Mouse (Mus musculus) intestine, embryonic 14.5 days (tissue): ENCODE results near the gene Mob3c. TPM values are rescaled to one million over a fixed set of nuclear protein-coding genes. Genes with fewer than 3 reads are reported as not detected.

Source experiments
- ATAC-seq: fragments of 200-750 bp; cut with Nextera tagmentation; replicated peaks from 2 replicates; pipeline ENCODE4 v1.8.0; 2017; ENCODE audit warnings: low read depth, moderate number of reproducible peaks, moderate TSS enrichment, moderate library complexity; ENCODE audit not compliant: low FRiP score, low TSS enrichment
- DNase-seq: peaks from one replicate; pipeline ENCODE4 v3.0.0-alpha.2; 2018; ENCODE audit warnings: low spot score
- H3K27ac ChIP-seq: fragments of 300-500 bp; sonication (generic); 2 replicates; pipeline ENCODE4 v1.5.1; 2014; ENCODE audit warnings: low read depth, mild to moderate bottlenecking, control low read depth
- H3K27me3 ChIP-seq: fragments of 300-500 bp; sonication (generic); replicated peaks from 2 replicates; pipeline ENCODE4 v1.6.1; 2014; ENCODE audit warnings: low read length, control low read depth; ENCODE audit not compliant: control insufficient read depth, insufficient read depth
- H3K36me3 ChIP-seq: fragments of 300-500 bp; sonication (generic); 2 replicates; pipeline ENCODE4 v1.6.1; 2014; ENCODE audit warnings: low read length, control low read depth; ENCODE audit not compliant: control insufficient read depth, insufficient read depth
- H3K4me1 ChIP-seq: fragments of 300-500 bp; sonication (generic); replicated peaks from 2 replicates; pipeline ENCODE4 v1.6.1; 2014; ENCODE audit warnings: low read length, control low read depth, mixed read lengths; ENCODE audit not compliant: control insufficient read depth, insufficient read depth
- H3K4me2 ChIP-seq: fragments of 300-500 bp; sonication (generic); 2 replicates; pipeline ENCODE4 v1.6.1; 2014; ENCODE audit warnings: low read length
- H3K4me3 ChIP-seq: fragments of 300-500 bp; sonication (generic); 2 replicates; pipeline ENCODE4 v1.5.1; 2014; ENCODE audit warnings: low read depth, low read length, control low read depth, mixed read lengths
- H3K9ac ChIP-seq: fragments of 300-500 bp; sonication (generic); 2 replicates; pipeline ENCODE4 v1.6.1; 2014; ENCODE audit warnings: mild to moderate bottlenecking, low read length
- H3K9me3 ChIP-seq: fragments of 300-500 bp; sonication (generic); 2 replicates; pipeline ENCODE4 v1.6.1; 2016; ENCODE audit warnings: low read length, control low read depth; ENCODE audit not compliant: control insufficient read depth
- WGBS: fragments of 180-500 bp; shearing (Covaris S2); extraction: QIAGEN DNeasy Blood & Tissue Kit; methylation state at CpG from one replicate; pipeline ENCODE4 v1.1.7; 2014; 5-methylcytosine and 5-hydroxymethylcytosine counted together
- polyA plus RNA-seq: library from polyadenylated mRNA; unstranded; fragments of >200 nt; fragmentation: Nextera tagmentation; extraction: Ambion mirVana; gene quantifications from 2 replicates; pipeline ENCODE4 v1.2.1, GENCODE M21; 2014

Gene Mob3c
- polyA plus RNA-seq = 10.7 and 13.4 TPM in 2 replicates

DNA sequence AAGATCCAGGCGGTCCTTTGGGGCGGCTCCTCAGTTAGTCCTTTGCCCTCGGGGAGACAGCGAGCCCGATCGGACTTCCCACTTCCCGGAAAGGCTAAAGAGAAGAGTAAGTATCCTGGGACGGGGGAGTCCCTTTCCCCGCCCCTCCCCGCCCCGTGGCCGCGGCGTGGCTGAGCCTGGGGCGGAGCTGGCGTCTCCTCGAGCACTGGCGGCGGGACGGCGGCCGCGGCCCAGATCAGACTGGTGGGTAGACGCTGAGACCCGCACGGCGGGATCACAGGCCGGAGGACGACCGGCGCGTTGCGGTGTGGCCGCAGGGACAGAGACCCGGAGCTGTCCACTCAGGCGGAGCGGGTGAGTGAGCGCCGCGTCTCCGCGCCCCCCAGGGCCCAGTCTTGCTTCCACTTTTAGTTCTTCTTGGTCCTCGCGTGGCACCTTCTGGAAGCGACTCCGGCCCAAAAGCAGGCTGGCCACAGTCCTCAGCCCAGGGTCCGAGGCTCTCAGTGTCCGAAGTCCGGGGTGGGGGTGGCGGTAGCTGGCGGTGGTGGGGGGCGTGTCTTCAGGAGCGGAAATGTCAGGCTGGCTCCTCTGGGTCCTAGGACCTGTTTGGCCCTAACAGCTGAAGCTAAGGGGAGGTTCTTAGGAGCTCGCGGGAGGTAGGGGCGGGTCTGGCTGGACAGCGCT is at the start of gene Mob3c:
Gene Mob3c (plus strand): TSS at position 205 of the 684 bp plus-strand sequence.
- ATAC-seq (peak; percentile 95), DNase-seq (peak; percentile 86)
- Histone ChIP-seq H3K9me3 (no peaks in the 10 kb centered on the region), H3K4me3 (peak within 1 kb of the TSS; percentile 83), H3K9ac (peak within 1 kb of the TSS; percentile 70), H3K36me3 (peaks cover 15% of the 10 kb centered on the region), H3K27me3 (no peaks in the 10 kb centered on the region), H3K4me2 (peak within 1 kb of the TSS; percentile 79), H3K4me1 (no peaks in the 10 kb centered on the region; the same call in 1 of the 2 replicates), H3K27ac (peak within 1 kb of the TSS; percentile 76)
- under 1% methylated on average over 57 of the region's 57 CpGs for WGBS

DNA sequence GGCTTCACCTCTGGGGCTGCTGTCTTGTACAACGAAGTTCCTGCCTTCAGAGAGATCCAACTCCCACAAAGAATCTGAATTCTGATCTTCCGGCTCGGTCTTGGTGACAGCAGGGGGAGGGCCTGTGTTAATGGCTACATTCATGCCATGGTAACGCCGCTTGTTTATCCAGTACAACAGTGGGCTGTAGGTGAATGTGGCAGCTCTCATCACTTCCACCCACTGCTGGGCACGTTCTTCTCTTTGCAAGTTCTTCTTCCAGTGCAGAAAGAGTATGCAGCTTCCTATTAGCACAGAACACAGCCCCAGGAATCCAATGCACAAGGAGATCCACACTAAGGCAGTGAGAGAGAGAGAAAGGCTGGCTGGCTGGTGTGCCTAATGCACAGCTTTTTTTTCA is 47.6 kb upstream of the Mob3c start:
- no peak for ATAC-seq
- H3K4me3 ChIP-seq = no peak overlapping the region
- DNase-seq = no peak
- no peaks in the 10 kb centered on the region for H3K4me1 ChIP-seq
- H3K9ac ChIP-seq = no peak overlapping the region
- H3K4me2 ChIP-seq = no peak overlapping the region
- H3K9me3 ChIP-seq = no peaks in the 10 kb centered on the region
- no peaks in the 10 kb centered on the region for H3K27me3 ChIP-seq
- WGBS = 43% methylated on average over 6 of the region's 6 CpGs
- H3K27ac ChIP-seq = no peak overlapping the region
- H3K36me3 ChIP-seq = peaks cover 14% of the 10 kb centered on the region; the same call in 1 of the 2 replicates

GRCm38 (mm10) chr4:115780918-115781317 is 47.0 kb upstream of the Mob3c start, which contains the start of gene Tex38:
TSS of gene Tex38 (minus strand) at chr4:115781018.
- Histone ChIP-seq H3K27me3 (no peaks in the 10 kb centered on the region), H3K9ac (no peak within 1 kb of the TSS), H3K4me1 (peaks cover 6% of the 10 kb centered on the region; the same call in 1 of the 2 replicates), H3K4me2 (no peak within 1 kb of the TSS), H3K9me3 (no peaks in the 10 kb centered on the region), H3K36me3 (peaks cover 12% of the 10 kb centered on the region; the same call in 1 of the 2 replicates), H3K27ac (no peak within 1 kb of the TSS), H3K4me3 (no peak within 1 kb of the TSS)
- DNase-seq = no peak
- WGBS = 69% methylated on average over 3 of the region's 3 CpGs
- ATAC-seq = no peak

DNA sequence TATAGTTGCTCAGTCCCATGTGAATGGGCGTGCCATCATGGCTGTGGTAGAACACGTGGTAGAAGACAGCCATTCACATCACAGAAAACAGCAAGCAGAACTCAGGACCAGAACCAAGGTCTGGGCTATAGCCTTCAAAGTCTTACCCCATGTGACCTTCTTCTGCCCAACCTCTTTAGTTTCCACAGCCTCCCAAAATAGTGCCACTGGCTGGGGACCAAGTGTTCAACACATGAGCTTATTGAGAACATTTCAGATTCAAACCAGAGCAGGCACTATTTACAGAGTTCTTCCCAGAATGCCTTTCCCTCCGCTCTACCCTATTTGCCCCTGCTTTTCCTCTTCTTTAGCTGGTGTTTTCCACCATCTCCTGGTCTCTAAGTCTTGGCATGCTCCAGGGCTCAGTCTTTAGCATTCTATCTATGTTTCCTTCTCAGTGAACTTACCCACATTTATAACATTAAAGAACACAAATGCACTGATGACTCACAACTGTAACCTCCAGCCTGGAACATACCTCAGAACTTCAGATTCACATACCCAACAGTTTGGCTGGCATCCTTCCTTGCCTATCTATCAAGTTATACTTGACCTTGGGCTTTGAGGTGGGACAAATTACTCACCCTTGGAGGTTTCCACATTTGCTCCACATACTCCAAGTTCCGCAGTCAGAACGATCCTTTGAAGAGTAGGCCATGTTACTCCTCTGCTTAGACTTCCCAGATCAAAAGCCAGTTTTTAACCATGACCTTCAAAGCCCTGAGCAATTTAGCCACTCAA is 45.7 kb upstream of the Mob3c start:
- no peak for DNase-seq
- Histone ChIP-seq H3K27me3 (no peaks in the 10 kb centered on the region), H3K9me3 (no peaks in the 10 kb centered on the region), H3K36me3 (0 out of 2 replicates have a peak, but pooled peaks cover 6% of the 10 kb centered on the region), H3K4me2 (no peak overlapping the region), H3K4me3 (no peak overlapping the region), H3K4me1 (peaks cover 6% of the 10 kb centered on the region; the same call in 1 of the 2 replicates), H3K9ac (no peak overlapping the region), H3K27ac (no peak overlapping the region)
- WGBS = 84% methylated on average over 5 of the region's 5 CpGs
- ATAC-seq = no peak

DNA sequence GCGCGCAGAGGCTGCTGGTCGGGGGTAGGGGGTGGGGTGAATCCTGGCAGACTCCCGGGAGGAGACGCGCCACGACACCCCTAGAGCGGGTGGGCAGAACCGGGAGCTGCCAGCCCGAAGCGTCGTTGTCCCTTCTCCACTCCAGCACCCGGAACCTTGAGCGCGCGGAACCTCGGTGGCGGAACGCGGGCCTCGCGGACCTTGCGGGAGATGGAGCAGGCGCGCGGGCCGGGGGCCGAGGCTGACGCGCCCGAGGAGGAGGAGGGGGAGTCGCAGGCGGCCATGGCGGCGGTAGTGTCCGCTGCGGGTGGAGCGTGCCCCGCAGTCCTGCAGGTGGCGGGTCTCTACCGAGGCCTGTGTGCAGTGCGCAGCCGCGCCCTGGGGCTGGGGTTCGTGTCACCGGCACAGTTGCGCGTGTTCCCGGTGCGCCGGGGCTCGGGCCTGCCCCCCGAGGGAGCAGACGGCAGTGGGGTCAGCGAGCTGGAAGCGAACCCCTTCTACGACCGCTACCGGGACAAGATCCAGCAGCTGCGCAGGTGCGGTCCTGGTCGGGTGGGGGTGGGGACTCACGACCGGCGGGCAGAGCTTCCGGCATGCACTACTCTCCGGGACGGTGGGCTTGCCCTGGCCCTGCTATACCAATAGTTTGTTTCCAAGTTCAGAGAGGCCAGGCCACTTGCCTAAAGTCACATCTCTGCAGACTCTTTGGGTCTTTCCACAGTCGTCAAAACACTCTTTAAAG is 43.0 kb upstream of the Mob3c start, which contains the start of gene Atpaf1:
Gene Atpaf1 (plus strand): TSS at position 44 of the 742 bp plus-strand sequence.
- ATAC-seq = peak; percentile 87
- DNase-seq = peak; percentile 89
- peak within 1 kb of the TSS; percentile 82 for H3K4me2 ChIP-seq
- peak within 1 kb of the TSS; percentile 81 for H3K9ac ChIP-seq
- peaks cover 13% of the 10 kb centered on the region for H3K36me3 ChIP-seq
- H3K27ac ChIP-seq = peak within 1 kb of the TSS; percentile 64
- H3K9me3 ChIP-seq = no peaks in the 10 kb centered on the region
- H3K4me3 ChIP-seq = peak within 1 kb of the TSS; percentile 69
- peaks cover 6% of the 10 kb centered on the region; the same call in 1 of the 2 replicates for H3K4me1 ChIP-seq
- H3K27me3 ChIP-seq = no peaks in the 10 kb centered on the region
- under 1% methylated on average over 55 of the region's 69 CpGs for WGBS

- WGBS = 44% methylated on average over 7 of the region's 7 CpGs
- Histone ChIP-seq H3K9ac (peak overlapping the region; percentile 81), H3K9me3 (no peaks in the 10 kb centered on the region), H3K27ac (peak overlapping the region; percentile 64; the same call in 1 of the 2 replicates), H3K27me3 (no peaks in the 10 kb centered on the region), H3K36me3 (peaks cover 19% of the 10 kb centered on the region), H3K4me1 (peaks cover 6% of the 10 kb centered on the region; the same call in 1 of the 2 replicates), H3K4me2 (peak overlapping the region; percentile 82), H3K4me3 (peak overlapping the region; percentile 69)
- ATAC-seq (peak; percentile 20; the same call in 1 of the 2 replicates), DNase-seq (no peak)
Measured at GRCm38 (mm10) chr4:115785511-115786034, 42.3 kb upstream of the Mob3c start.

GRCm38 (mm10) chr4:115790864-115791263 is 37.0 kb upstream of the Mob3c start:
- Histone ChIP-seq H3K9me3 (no peaks in the 10 kb centered on the region), H3K4me2 (no peak overlapping the region), H3K9ac (no peak overlapping the region), H3K4me3 (no peak overlapping the region), H3K27me3 (no peaks in the 10 kb centered on the region), H3K27ac (no peak overlapping the region), H3K4me1 (peaks cover 4% of the 10 kb centered on the region; the same call in 1 of the 2 replicates), H3K36me3 (peaks cover 49% of the 10 kb centered on the region)
- DNase-seq (no peak), ATAC-seq (no peak)
- 77% methylated on average over 3 of the region's 3 CpGs for WGBS

DNA sequence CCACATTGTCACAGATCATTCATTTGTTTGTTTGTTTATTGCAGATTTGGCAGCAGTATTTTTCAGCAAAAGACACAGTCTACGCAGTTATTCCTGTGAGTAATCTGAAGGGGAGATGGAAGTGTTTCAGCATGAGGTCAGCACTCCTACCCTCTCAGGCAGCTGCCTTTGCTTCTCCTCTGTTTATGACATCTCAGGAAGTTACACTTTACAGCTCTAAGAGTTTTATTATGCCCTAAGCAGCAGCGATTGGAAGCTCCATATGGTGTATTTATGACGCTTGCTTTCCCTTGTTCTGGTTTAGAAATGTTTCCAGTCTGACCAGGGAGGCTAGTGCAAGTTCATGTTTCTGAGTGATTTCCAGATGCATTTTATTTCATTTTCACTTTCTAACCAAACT is 32.5 kb upstream of the Mob3c start:
- DNase-seq (no peak), ATAC-seq (peak; percentile 81)
- H3K4me1 ChIP-seq = 0 out of 2 replicates have a peak, but pooled peaks cover 3% of the 10 kb centered on the region
- no peaks in the 10 kb centered on the region for H3K27me3 ChIP-seq
- 32% methylated on average over 3 of the region's 3 CpGs for WGBS
- no peaks in the 10 kb centered on the region for H3K9me3 ChIP-seq
- no peak overlapping the region for H3K9ac ChIP-seq
- H3K4me3 ChIP-seq = no peak overlapping the region
- peaks cover 76% of the 10 kb centered on the region for H3K36me3 ChIP-seq
- H3K27ac ChIP-seq = peak overlapping the region; percentile 52
- no peak overlapping the region for H3K4me2 ChIP-seq
